Mouse (Mus musculus) hindbrain, embryonic 15.5 days (tissue): ENCODE measurements around the gene Oprm1. TPM values are rescaled to one million over a fixed set of nuclear protein-coding genes. Genes with fewer than 3 reads are reported as not detected.
A peak's percentile ranks its signal among the peaks of the same experiment; 100 is the strongest.

Source experiments
- ATAC-seq: fragments of 200-750 bp; cut with Nextera tagmentation; 2 replicates; pipeline ENCODE4 v1.8.0; 2017; ENCODE audit warnings: low read depth, moderate number of reproducible peaks, moderate TSS enrichment; ENCODE audit not compliant: low FRiP score
- H3K27ac ChIP-seq: fragments of 300-500 bp; sonication (generic); replicated peaks from 2 replicates; pipeline ENCODE4 v1.5.1; 2015; ENCODE audit warnings: mild to moderate bottlenecking, inconsistent platforms
- H3K27me3 ChIP-seq: fragments of 300-500 bp; sonication (generic); 2 replicates; pipeline ENCODE4 v1.6.1; 2015; ENCODE audit warnings: control low read depth, inconsistent platforms
- H3K36me3 ChIP-seq: fragments of 300-500 bp; sonication (generic); 2 replicates; pipeline ENCODE4 v1.6.1; 2015; ENCODE audit warnings: control low read depth, inconsistent platforms
- H3K4me1 ChIP-seq: fragments of 300-500 bp; sonication (generic); replicated peaks from 2 replicates; pipeline ENCODE4 v1.6.1; 2015; ENCODE audit warnings: control low read depth, inconsistent platforms
- H3K4me2 ChIP-seq: fragments of 300-500 bp; sonication (generic); 2 replicates; pipeline ENCODE4 v1.6.1; 2015; ENCODE audit warnings: moderate library complexity, mild to moderate bottlenecking, inconsistent platforms
- H3K4me3 ChIP-seq: fragments of 300-500 bp; sonication (generic); 2 replicates; pipeline ENCODE4 v1.5.1; 2015; ENCODE audit warnings: mild to moderate bottlenecking, inconsistent platforms
- H3K9ac ChIP-seq: fragments of 300-500 bp; sonication (generic); 2 replicates; pipeline ENCODE4 v1.6.1; 2015; ENCODE audit warnings: inconsistent platforms
- H3K9me3 ChIP-seq: fragments of 300-500 bp; sonication (generic); 2 replicates; pipeline ENCODE4 v1.6.1; 2016; ENCODE audit warnings: control low read depth, inconsistent platforms
- WGBS: fragments of 180-500 bp; shearing (Covaris S2); methylation state at CpG from one replicate; pipeline ENCODE4 v1.1.7; 2015; 5-methylcytosine and 5-hydroxymethylcytosine counted together
- polyA plus RNA-seq: library from polyadenylated mRNA; unstranded; fragments of >200 nt; fragmentation: Nextera tagmentation; extraction: Ambion mirVana; gene quantifications from 2 replicates; pipeline ENCODE4 v1.2.1, GENCODE M21; 2015

Oprm1 gene
- 2.9 and 3.5 TPM in 2 replicates for polyA plus RNA-seq

DNA sequence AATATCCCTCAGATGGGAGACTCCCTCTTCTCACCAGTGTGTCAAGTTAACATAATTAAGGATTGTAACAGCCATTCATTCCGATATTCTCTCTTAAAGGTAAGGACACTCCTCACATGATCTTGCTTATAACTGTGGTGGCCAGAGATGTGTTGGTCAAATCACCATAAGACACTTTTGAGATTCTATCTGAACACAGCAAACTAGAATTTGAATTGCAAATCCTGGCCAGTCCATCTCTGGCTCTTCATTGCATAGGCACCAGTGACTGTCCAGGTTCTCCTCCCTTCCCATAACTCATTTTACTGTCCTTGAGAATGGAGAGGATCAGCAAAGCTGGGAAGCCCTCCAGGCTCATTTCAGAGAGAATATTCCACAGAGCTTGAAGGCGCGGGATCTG, at the start of gene Oprm1:
Gene Oprm1, plus strand, starts transcription at position 301 of the 400 bp plus-strand sequence.
- Histone ChIP-seq H3K36me3 (no peaks in the 10 kb centered on the region), H3K27ac (no peak within 1 kb of the TSS), H3K4me2 (no peak within 1 kb of the TSS), H3K4me1 (no peaks in the 10 kb centered on the region), H3K27me3 (no peaks in the 10 kb centered on the region), H3K9me3 (no peaks in the 10 kb centered on the region), H3K4me3 (no peak within 1 kb of the TSS), H3K9ac (no peak within 1 kb of the TSS)
- ATAC-seq, result no peak
- WGBS, result 94% methylated on average over 3 of the region's 3 CpGs

GRCm38 (mm10) chr10:6717181-6717948, 40.9 kb upstream of the Oprm1 start:
- Histone ChIP-seq H3K4me2 (no peak overlapping the region), H3K27ac (no peak overlapping the region), H3K36me3 (no peaks in the 10 kb centered on the region), H3K4me1 (no peaks in the 10 kb centered on the region), H3K9me3 (no peaks in the 10 kb centered on the region), H3K27me3 (no peaks in the 10 kb centered on the region), H3K9ac (no peak overlapping the region), H3K4me3 (no peak overlapping the region)
- WGBS, result 90% methylated on average over 4 of the region's 4 CpGs
- no peak for ATAC-seq

GRCm38 (mm10) chr10:6723765-6724164, 34.5 kb upstream of the Oprm1 start:
- Histone ChIP-seq H3K9ac (no peak overlapping the region), H3K4me1 (no peaks in the 10 kb centered on the region), H3K27me3 (no peaks in the 10 kb centered on the region), H3K4me3 (no peak overlapping the region), H3K36me3 (no peaks in the 10 kb centered on the region), H3K27ac (no peak overlapping the region), H3K4me2 (no peak overlapping the region), H3K9me3 (no peaks in the 10 kb centered on the region)
- no peak for ATAC-seq
- WGBS, result 60% methylated on average over 1 of the region's 1 CpGs

- no peaks in the 10 kb centered on the region for H3K27me3 ChIP-seq
- no peak overlapping the region for H3K9ac ChIP-seq
- H3K9me3 ChIP-seq, result no peaks in the 10 kb centered on the region
- no peak overlapping the region for H3K4me3 ChIP-seq
- H3K4me1 ChIP-seq, result no peaks in the 10 kb centered on the region
- no peak overlapping the region for H3K27ac ChIP-seq
- WGBS, result 96% methylated on average over 3 of the region's 3 CpGs
- no peaks in the 10 kb centered on the region for H3K36me3 ChIP-seq
- ATAC-seq, result no peak
- no peak overlapping the region for H3K4me2 ChIP-seq
Measured at GRCm38 (mm10) chr10:6728469-6728868, 29.8 kb upstream of the Oprm1 start.

DNA sequence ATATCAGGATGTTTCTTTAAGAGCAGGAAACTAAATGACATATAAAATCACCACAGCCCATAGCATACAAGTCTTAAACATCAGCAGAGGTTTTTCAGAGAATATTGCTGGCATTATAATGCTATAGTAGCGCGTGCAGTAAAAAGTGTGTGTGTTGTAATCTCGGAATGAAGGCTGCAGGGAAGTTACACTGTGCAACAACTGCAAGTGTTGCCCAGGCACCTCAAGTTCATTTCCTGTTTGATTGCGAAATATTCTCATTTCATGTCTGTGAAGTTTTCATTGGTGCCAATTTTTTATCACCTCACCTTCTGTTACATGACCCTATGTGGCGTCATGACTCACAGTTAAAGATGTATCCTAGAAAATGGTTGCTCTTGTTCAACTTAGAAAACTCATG, 4.9 kb upstream of the Oprm1 start:
- Histone ChIP-seq H3K36me3 (no peaks in the 10 kb centered on the region), H3K9ac (no peak overlapping the region), H3K4me2 (no peak overlapping the region), H3K4me1 (no peaks in the 10 kb centered on the region), H3K4me3 (no peak overlapping the region), H3K27ac (no peak overlapping the region), H3K27me3 (no peaks in the 10 kb centered on the region), H3K9me3 (no peaks in the 10 kb centered on the region)
- no peak for ATAC-seq
- 93% methylated on average over 5 of the region's 5 CpGs for WGBS

DNA sequence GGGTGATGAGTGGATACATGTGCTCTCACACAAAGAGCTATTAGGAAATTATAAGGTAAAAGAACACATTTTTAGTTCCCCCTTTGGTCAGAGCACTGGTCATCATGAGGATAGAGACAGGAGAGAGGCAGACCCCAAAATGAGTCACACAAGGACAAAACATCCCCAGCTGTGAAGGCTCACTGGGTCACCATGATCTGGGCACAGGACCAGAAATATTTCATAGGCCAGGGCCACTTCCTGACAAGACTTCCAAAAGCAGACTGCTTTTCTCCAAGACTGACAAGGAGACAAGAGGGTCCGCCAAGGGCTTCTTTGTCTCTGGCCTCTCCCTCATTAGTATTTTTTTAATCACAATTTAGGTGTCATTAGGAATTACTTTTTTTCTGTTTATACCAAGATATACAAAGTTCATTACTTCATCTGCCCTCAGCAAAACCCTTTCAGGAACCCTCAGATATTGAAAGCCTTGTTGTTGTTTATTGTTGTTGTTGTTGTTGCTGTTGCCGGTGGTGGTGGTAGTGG, 3.0 kb downstream of the Oprm1 start, which contains the start of gene Gm10945:
Gene Gm10945, minus strand, starts transcription at position 475 of the 525 bp plus-strand sequence.
- H3K4me2 ChIP-seq, result no peak within 1 kb of the TSS
- H3K4me1 ChIP-seq, result no peaks in the 10 kb centered on the region
- no peaks in the 10 kb centered on the region for H3K9me3 ChIP-seq
- H3K27ac ChIP-seq, result no peak within 1 kb of the TSS
- no peaks in the 10 kb centered on the region for H3K36me3 ChIP-seq
- no peaks in the 10 kb centered on the region for H3K27me3 ChIP-seq
- no peak for ATAC-seq
- WGBS, result 84% methylated on average over 2 of the region's 2 CpGs
- no peak within 1 kb of the TSS for H3K4me3 ChIP-seq
- no peak within 1 kb of the TSS for H3K9ac ChIP-seq

DNA sequence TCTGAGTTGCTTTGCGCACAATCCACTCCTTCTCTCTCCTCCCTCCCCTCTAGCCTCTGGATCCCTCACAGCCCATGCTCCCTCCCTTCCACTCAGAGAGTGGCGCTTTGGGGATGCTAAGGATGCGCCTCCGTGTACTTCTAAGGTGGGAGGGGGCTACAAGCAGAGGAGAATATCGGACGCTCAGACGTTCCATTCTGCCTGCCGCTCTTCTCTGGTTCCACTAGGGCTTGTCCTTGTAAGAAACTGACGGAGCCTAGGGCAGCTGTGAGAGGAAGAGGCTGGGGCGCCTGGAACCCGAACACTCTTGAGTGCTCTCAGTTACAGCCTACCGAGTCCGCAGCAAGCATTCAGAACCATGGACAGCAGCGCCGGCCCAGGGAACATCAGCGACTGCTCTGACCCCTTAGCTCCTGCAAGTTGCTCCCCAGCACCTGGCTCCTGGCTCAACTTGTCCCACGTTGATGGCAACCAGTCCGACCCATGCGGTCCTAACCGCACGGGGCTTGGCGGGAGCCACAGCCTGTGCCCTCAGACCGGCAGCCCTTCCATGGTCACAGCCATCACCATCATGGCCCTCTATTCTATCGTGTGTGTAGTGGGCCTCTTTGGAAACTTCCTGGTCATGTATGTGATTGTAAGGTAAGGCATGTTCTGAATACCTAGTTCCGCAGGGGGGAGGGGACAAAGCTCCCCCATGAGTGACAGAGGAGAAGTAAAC, 30.4 kb downstream of the Oprm1 start:
- 0 out of 2 replicates have a peak, but pooled peaks cover 3% of the 10 kb centered on the region for H3K4me1 ChIP-seq
- H3K9ac ChIP-seq, result peak overlapping the region; percentile 42
- no peaks in the 10 kb centered on the region for H3K36me3 ChIP-seq
- peak; percentile 91 for ATAC-seq
- no peak overlapping the region for H3K27ac ChIP-seq
- H3K4me3 ChIP-seq, result peak overlapping the region; percentile 39
- H3K9me3 ChIP-seq, result no peaks in the 10 kb centered on the region
- peak overlapping the region; percentile 56 for H3K4me2 ChIP-seq
- H3K27me3 ChIP-seq, result 0 out of 2 replicates have a peak, but pooled peaks cover 3% of the 10 kb centered on the region
- 5% methylated on average over 25 of the region's 25 CpGs for WGBS

- Histone ChIP-seq H3K4me1 (0 out of 2 replicates have a peak, but pooled peaks cover 3% of the 10 kb centered on the region), H3K4me3 (peak overlapping the region; percentile 39), H3K9me3 (no peaks in the 10 kb centered on the region), H3K9ac (no peak overlapping the region), H3K27me3 (0 out of 2 replicates have a peak, but pooled peaks cover 3% of the 10 kb centered on the region), H3K36me3 (no peaks in the 10 kb centered on the region), H3K4me2 (peak overlapping the region; percentile 56), H3K27ac (no peak overlapping the region)
- ATAC-seq, result no peak
Measured at GRCm38 (mm10) chr10:6790226-6790625, 31.9 kb downstream of the Oprm1 start.

DNA sequence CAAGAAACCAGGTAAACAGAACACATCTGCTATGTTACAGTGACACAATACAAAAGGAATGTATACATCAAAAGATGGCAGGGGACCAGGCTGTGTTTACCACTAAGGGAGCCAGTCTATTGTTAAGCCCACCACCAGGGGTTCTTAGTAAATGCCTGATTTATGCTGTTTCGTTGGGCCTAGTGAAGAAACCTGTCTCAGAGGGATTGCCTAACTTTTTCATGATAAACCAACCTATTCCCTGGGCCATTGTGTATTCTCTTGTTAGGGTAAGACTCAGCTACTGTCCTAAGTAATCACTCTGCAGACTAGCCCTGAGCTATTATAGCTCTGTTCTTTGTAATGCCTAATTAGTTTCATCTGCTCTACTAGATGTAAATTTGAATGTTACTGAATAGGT, 62.3 kb downstream of the Oprm1 start:
- Histone ChIP-seq H3K4me2 (no peak overlapping the region), H3K9me3 (no peaks in the 10 kb centered on the region), H3K27me3 (no peaks in the 10 kb centered on the region), H3K9ac (no peak overlapping the region), H3K4me3 (no peak overlapping the region), H3K36me3 (no peaks in the 10 kb centered on the region), H3K27ac (no peak overlapping the region), H3K4me1 (no peaks in the 10 kb centered on the region)
- WGBS, result 7% methylated on average over 1 of the region's 1 CpGs
- no peak for ATAC-seq

GRCm38 (mm10) chr10:6842225-6842624, 83.9 kb downstream of the Oprm1 start:
- ATAC-seq, result no peak

DNA sequence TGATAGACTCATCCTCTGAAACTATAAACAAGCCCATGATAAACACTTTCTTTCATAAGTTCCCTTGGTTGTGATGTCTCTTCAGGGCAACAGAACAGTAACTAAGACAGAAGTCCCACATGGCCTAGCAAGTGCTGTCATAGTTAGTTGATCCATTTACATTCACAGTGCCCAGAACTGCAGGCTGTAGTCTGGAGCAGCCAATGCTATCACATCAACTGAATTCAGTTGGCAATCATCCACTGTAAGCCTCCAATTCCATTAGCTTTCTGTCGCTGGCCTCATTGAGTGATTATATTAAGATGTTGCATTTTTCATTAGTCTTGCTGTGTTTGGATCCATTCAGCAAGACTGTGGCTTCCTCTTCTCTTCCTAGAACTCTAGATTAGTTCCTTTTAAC, 88.0 kb downstream of the Oprm1 start:
- Histone ChIP-seq H3K4me3 (no peak overlapping the region), H3K4me2 (no peak overlapping the region), H3K9me3 (no peaks in the 10 kb centered on the region), H3K36me3 (no peaks in the 10 kb centered on the region), H3K27ac (no peak overlapping the region), H3K27me3 (no peaks in the 10 kb centered on the region), H3K4me1 (0 out of 2 replicates have a peak, but pooled peaks cover 3% of the 10 kb centered on the region), H3K9ac (no peak overlapping the region)
- no peak for ATAC-seq
- 64% methylated on average over 1 of the region's 1 CpGs for WGBS

More at GRCm38 (mm10) chr10:6842225-6842624, 83.9 kb downstream of the Oprm1 start:
- no peaks in the 10 kb centered on the region for H3K36me3 ChIP-seq
- no peak overlapping the region for H3K9ac ChIP-seq
- WGBS, result 82% methylated on average over 1 of the region's 1 CpGs
- no peaks in the 10 kb centered on the region for H3K4me1 ChIP-seq
- no peaks in the 10 kb centered on the region for H3K9me3 ChIP-seq
- H3K27ac ChIP-seq, result no peak overlapping the region
- no peak overlapping the region for H3K4me2 ChIP-seq
- H3K27me3 ChIP-seq, result no peaks in the 10 kb centered on the region
- no peak overlapping the region for H3K4me3 ChIP-seq

DNA sequence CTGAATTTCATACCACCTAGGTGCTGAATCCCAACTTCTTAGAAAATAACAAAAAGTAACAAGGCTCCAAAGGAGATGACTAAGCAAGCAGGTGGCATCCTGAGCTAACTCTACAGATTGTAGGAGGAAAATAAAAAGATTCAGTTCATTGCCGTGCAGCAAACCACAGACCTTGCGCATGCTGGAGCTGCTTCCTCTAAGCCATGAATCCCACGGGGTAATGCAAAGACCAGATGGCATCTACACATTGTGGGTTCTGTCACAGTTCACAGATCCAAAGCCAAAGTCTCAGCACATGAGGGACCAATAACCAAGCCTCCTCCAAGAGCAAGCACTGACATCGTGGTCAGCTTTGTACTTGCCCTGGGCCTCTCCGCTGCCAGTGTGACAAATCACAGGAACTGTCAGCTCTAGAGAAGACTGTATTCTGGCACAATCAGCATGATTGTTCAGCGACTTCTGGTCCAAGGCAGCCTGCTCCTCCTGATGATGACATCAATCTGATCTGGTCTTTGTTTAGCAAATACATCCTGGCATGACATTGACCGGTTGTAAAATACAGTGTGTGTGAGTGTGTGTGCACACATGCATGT, 90.0 kb downstream of the Oprm1 start:
- no peak overlapping the region for H3K27ac ChIP-seq
- 57% methylated on average over 7 of the region's 7 CpGs for WGBS
- 0 out of 2 replicates have a peak, but pooled peaks have one; percentile 45 for ATAC-seq

More for the DNA sequence above, 90.0 kb downstream of the Oprm1 start:
- H3K4me2 ChIP-seq, result no peak overlapping the region
- 0 out of 2 replicates have a peak, but pooled peaks cover 3% of the 10 kb centered on the region for H3K4me1 ChIP-seq
- no peaks in the 10 kb centered on the region for H3K27me3 ChIP-seq
- no peaks in the 10 kb centered on the region for H3K36me3 ChIP-seq
- H3K9ac ChIP-seq, result no peak overlapping the region
- no peaks in the 10 kb centered on the region for H3K9me3 ChIP-seq
- no peak overlapping the region for H3K4me3 ChIP-seq
